Mouse (Mus musculus): ENCODE results near the gene Tmem167.

Tmem167 gene

GRCm38 (mm10) chr13:90183536-90183935 is 94.6 kb downstream of the Tmem167 start:
- DNase-seq (ENCODE audit: low spot score in 2 of 2): no peak

GRCm38 (mm10) chr13:90186694-90187093 is 97.8 kb downstream of the Tmem167 start:
- no peak for DNase-seq (ENCODE audit: low spot score in 2 of 2)

- no peak for DNase-seq (ENCODE audit: low spot score in 2 of 2)
These were observed 99.1 kb downstream of the Tmem167 start for GRCm38 (mm10) chr13:90188021-90188420.

GRCm38 (mm10) chr13:90191794-90192193 is 102.9 kb downstream of the Tmem167 start:
- no peak for DNase-seq (ENCODE audit: low spot score in 2 of 2)
